Mouse (Mus musculus) CH12.LX (cell line): ENCODE results near the gene Bcl2l15.

ENCODE experiments used
- BHLHE40 ChIP-seq: IDR thresholded peaks from 2 replicates; pipeline ENCODE4 v1.6.1; 2011; ENCODE audit warnings: mild to moderate bottlenecking, low read depth, low read length, improper control_type of control experiment
- CTCF ChIP-seq, 2 experiments: IDR thresholded peaks in 1 of 2; conservative IDR thresholded peaks in 1 of 2; 2 replicates each; pipeline ENCODE4 v1.5.1; 2011 to 2012; ENCODE audit warnings: low read depth in 2 of 2, low read length in 2 of 2, improper control_type of control experiment in 1 of 2, inconsistent platforms in 1 of 2, mild to moderate bottlenecking in 1 of 2, moderate library complexity in 1 of 2
- E2F4 ChIP-seq: IDR thresholded peaks from 2 replicates; pipeline ENCODE4 v1.6.1; 2011; ENCODE audit warnings: low read depth, low read length, improper control_type of control experiment; ENCODE audit not compliant: insufficient replicate concordance
- EP300 ChIP-seq: IDR thresholded peaks from 2 replicates; pipeline ENCODE4 v1.6.1; 2011; ENCODE audit warnings: low read length, improper control_type of control experiment
- MXI1 ChIP-seq: IDR thresholded peaks from 2 replicates; pipeline ENCODE4 v1.6.1; 2011; ENCODE audit warnings: mild to moderate bottlenecking, low read depth, low read length, improper control_type of control experiment
- MYC ChIP-seq: IDR thresholded peaks from 2 replicates; pipeline ENCODE4 v1.6.1; 2011; ENCODE audit warnings: low read depth, mild to moderate bottlenecking, improper control_type of control experiment, low read length
- NRF1 ChIP-seq: IDR thresholded peaks from 2 replicates; pipeline ENCODE4 v1.6.1; 2014; ENCODE audit warnings: low read depth, mild to moderate bottlenecking, inconsistent platforms, low read length, improper control_type of control experiment, moderate library complexity
- PAX5 ChIP-seq: IDR thresholded peaks from 2 replicates; pipeline ENCODE4 v1.6.1; 2012; ENCODE audit warnings: low read length, inconsistent platforms, mixed read lengths
- POLR2A ChIP-seq: IDR thresholded peaks from 2 replicates; pipeline ENCODE4 v1.6.1; 2011; ENCODE audit warnings: low read depth, mild to moderate bottlenecking, improper control_type of control experiment, low read length
- ZMIZ1 ChIP-seq: IDR thresholded peaks from 2 replicates; pipeline ENCODE4 v1.6.1; 2012; ENCODE audit warnings: low read depth, mild to moderate bottlenecking, inconsistent platforms, low read length, improper control_type of control experiment

- TF ChIP-seq EP300: no peak
- no peak for TF ChIP-seq MXI1
- no peak for TF ChIP-seq E2F4
- TF ChIP-seq BHLHE40: no peak
- no peak for TF ChIP-seq POLR2A
- no peak for TF ChIP-seq NRF1
- TF ChIP-seq CTCF (conservative IDR thresholded peaks at IDR 0.05 in 1 of 2, IDR thresholded peaks at IDR 0.05 in 1 of 2; ENCODE audit: low read depth in 2 of 2, low read length in 2 of 2): no peak
- no peak for TF ChIP-seq MYC
- TF ChIP-seq PAX5: no peak
- no peak for TF ChIP-seq ZMIZ1
Observed at GRCm38 (mm10) chr3:103792566-103792965, 39.8 kb upstream of the Bcl2l15 start.
